Mouse (Mus musculus) MEL (cell line): ENCODE results near the gene Plcb4. TPM values are rescaled to one million over a fixed set of nuclear protein-coding genes. Genes with fewer than 3 reads are reported as not detected.

ENCODE experiments used
- DNase-seq: peaks from one replicate; pipeline ENCODE4 v3.0.0; 2011; ENCODE audit warnings: low read depth, low spot score
- H3K27ac ChIP-seq: 2 replicates; pipeline ENCODE4 v1.5.1; 2012; ENCODE audit warnings: low read depth, mild to moderate bottlenecking, control low read depth, low read length, moderate library complexity; ENCODE audit not compliant: control insufficient read depth
- H3K27me3 ChIP-seq, 2 experiments: fragments of 150-350 bp in 1 of 2; sonication (generic) in 1 of 2; 2 replicates each; pipeline ENCODE4 v1.6.1; 2012; ENCODE audit warnings: low read length in 2 of 2, mild to moderate bottlenecking in 2 of 2, improper control_type of control experiment in 1 of 2, moderate library complexity in 1 of 2; ENCODE audit not compliant: insufficient read depth in 2 of 2, control insufficient read depth in 1 of 2
- H3K36me3 ChIP-seq, 2 experiments: 2 replicates each; pipeline ENCODE4 v1.6.1; 2012 to 2014; ENCODE audit warnings: low read length in 2 of 2, improper control_type of control experiment in 1 of 2, inconsistent platforms in 1 of 2, mild to moderate bottlenecking in 1 of 2; ENCODE audit not compliant: insufficient read depth in 2 of 2, control insufficient read depth in 1 of 2
- H3K4me1 ChIP-seq, 2 experiments: fragments of 150-350 bp in 1 of 2; sonication (generic) in 1 of 2; 2 replicates each; pipeline ENCODE4 v1.6.1; 2012; ENCODE audit warnings: low read length in 2 of 2, improper control_type of control experiment in 1 of 2, mild to moderate bottlenecking in 1 of 2; ENCODE audit not compliant: insufficient read depth in 2 of 2, control insufficient read depth in 1 of 2
- H3K4me3 ChIP-seq, 2 experiments: fragments of 150-350 bp in 1 of 2; sonication (generic) in 1 of 2; 2 replicates each; pipeline ENCODE4 v1.5.1; 2012; ENCODE audit warnings: low read depth in 2 of 2, low read length in 2 of 2, mild to moderate bottlenecking in 2 of 2, moderate library complexity in 2 of 2, control low read depth in 1 of 2, improper control_type of control experiment in 1 of 2; ENCODE audit not compliant: control insufficient read depth in 1 of 2, insufficient read depth in 1 of 2
- H3K79me2 ChIP-seq: 2 replicates; pipeline ENCODE4 v1.6.1; 2012; ENCODE audit warnings: mild to moderate bottlenecking, low read length, moderate library complexity; ENCODE audit not compliant: control insufficient read depth, poor library complexity, insufficient read depth
- H3K9ac ChIP-seq: 2 replicates; pipeline ENCODE4 v1.6.1; 2012; ENCODE audit warnings: low read depth, mild to moderate bottlenecking, control low read depth, low read length, moderate library complexity; ENCODE audit not compliant: control insufficient read depth, poor library complexity, severe bottlenecking
- H3K9me3 ChIP-seq: fragments of 150-350 bp; sonication (generic); replicated peaks from 2 replicates; pipeline ENCODE4 v1.6.1; 2012; ENCODE audit warnings: mild to moderate bottlenecking, low read length, improper control_type of control experiment, moderate library complexity; ENCODE audit not compliant: insufficient read depth
- BHLHE40 ChIP-seq: IDR thresholded peaks from 2 replicates; pipeline ENCODE4 v1.6.1; 2012; ENCODE audit warnings: low read depth, mild to moderate bottlenecking, inconsistent platforms, low read length, improper control_type of control experiment, borderline replicate concordance
- CHD1 ChIP-seq: IDR thresholded peaks from 2 replicates; pipeline ENCODE4 v1.6.1; 2012; ENCODE audit warnings: low read depth, mild to moderate bottlenecking, inconsistent platforms, low read length, improper control_type of control experiment
- E2F4 ChIP-seq: IDR thresholded peaks from 2 replicates; pipeline ENCODE4 v1.6.1; 2011; ENCODE audit warnings: low read depth, low read length, improper control_type of control experiment, borderline replicate concordance
- ELF1 ChIP-seq: IDR thresholded peaks from 2 replicates; pipeline ENCODE4 v1.6.1; 2014; ENCODE audit warnings: low read depth, mild to moderate bottlenecking, inconsistent platforms, low read length, improper control_type of control experiment, moderate library complexity
- EP300 ChIP-seq, 2 experiments: IDR thresholded peaks; 2 replicates each; pipeline ENCODE4 v1.6.1; 2011; ENCODE audit warnings: improper control_type of control experiment in 2 of 2, low read length in 2 of 2, low read depth in 1 of 2, mild to moderate bottlenecking in 1 of 2
- HCFC1 ChIP-seq: IDR thresholded peaks from 2 replicates; pipeline ENCODE4 v1.6.1; 2012; ENCODE audit warnings: low read depth, mild to moderate bottlenecking, inconsistent platforms, low read length, improper control_type of control experiment, moderate library complexity
- KAT2A ChIP-seq: conservative IDR thresholded peaks from 2 replicates; pipeline ENCODE4 v1.6.1; 2012; ENCODE audit warnings: low read depth, low read length, improper control_type of control experiment, inconsistent platforms
- MAZ ChIP-seq: IDR thresholded peaks from 2 replicates; pipeline ENCODE4 v1.6.1; 2012; ENCODE audit warnings: low read depth, mild to moderate bottlenecking, inconsistent platforms, low read length, improper control_type of control experiment
- MYB ChIP-seq: IDR thresholded peaks from 2 replicates; pipeline ENCODE4 v1.6.1; 2011; ENCODE audit warnings: mild to moderate bottlenecking, low read depth, low read length, improper control_type of control experiment
- NELFE ChIP-seq: IDR thresholded peaks from 2 replicates; pipeline ENCODE4 v1.6.1; 2011; ENCODE audit warnings: low read depth, low read length, improper control_type of control experiment
- POLR2A ChIP-seq, 2 experiments: IDR thresholded peaks; 2 replicates each; pipeline ENCODE4 v1.6.1; 2011 to 2012; ENCODE audit warnings: low read length in 2 of 2, mild to moderate bottlenecking in 2 of 2, control low read depth in 1 of 2, improper control_type of control experiment in 1 of 2, low read depth in 1 of 2, moderate library complexity in 1 of 2; ENCODE audit not compliant: control insufficient read depth in 1 of 2, insufficient read depth in 1 of 2, poor library complexity in 1 of 2
- POLR2AphosphoS5 ChIP-seq: IDR thresholded peaks from 2 replicates; pipeline ENCODE4 v1.6.1; 2012; ENCODE audit warnings: low read depth, borderline replicate concordance, mild to moderate bottlenecking, inconsistent platforms, low read length, moderate library complexity, mixed read lengths
- RCOR1 ChIP-seq: IDR thresholded peaks from 2 replicates; pipeline ENCODE4 v1.6.1; 2012; ENCODE audit warnings: low read depth, mild to moderate bottlenecking, inconsistent platforms, low read length, improper control_type of control experiment
- SMC3 ChIP-seq: IDR thresholded peaks from 2 replicates; pipeline ENCODE4 v1.6.1; 2011; ENCODE audit warnings: low read depth, low read length, improper control_type of control experiment
- TAL1 ChIP-seq: IDR thresholded peaks from 2 replicates; pipeline ENCODE4 v1.6.1; 2012; ENCODE audit warnings: mild to moderate bottlenecking, inconsistent platforms, low read length, moderate library complexity, mixed read lengths
- TBP ChIP-seq: IDR thresholded peaks from 2 replicates; pipeline ENCODE4 v1.8.0; 2011; ENCODE audit warnings: low read depth, low read length, improper control_type of control experiment
- TCF12 ChIP-seq: IDR thresholded peaks from 2 replicates; pipeline ENCODE4 v1.6.1; 2014; ENCODE audit warnings: low read depth, mild to moderate bottlenecking, inconsistent platforms, low read length, improper control_type of control experiment, moderate library complexity
- UBTF ChIP-seq: IDR thresholded peaks from 2 replicates; pipeline ENCODE4 v1.6.1; 2012; ENCODE audit warnings: low read depth, mild to moderate bottlenecking, inconsistent platforms, low read length, improper control_type of control experiment, moderate library complexity, borderline replicate concordance; ENCODE audit not compliant: insufficient read depth
- USF1 ChIP-seq: IDR thresholded peaks from 2 replicates; pipeline ENCODE4 v1.6.1; 2014; ENCODE audit warnings: low read depth, mild to moderate bottlenecking, inconsistent platforms, low read length, improper control_type of control experiment, moderate library complexity
- ZC3H11A ChIP-seq: IDR thresholded peaks from 2 replicates; pipeline ENCODE4 v1.6.1; 2012; ENCODE audit warnings: low read depth, mild to moderate bottlenecking, inconsistent platforms, low read length, improper control_type of control experiment
- ZMIZ1 ChIP-seq: IDR thresholded peaks from 2 replicates; pipeline ENCODE4 v1.6.1; 2012; ENCODE audit warnings: low read depth, mild to moderate bottlenecking, inconsistent platforms, low read length, improper control_type of control experiment, moderate library complexity
- polyA plus RNA-seq, 2 experiments: library from polyadenylated mRNA; stranded (reverse) in 1 of 2; unstranded in 1 of 2; fragments of >175 nt in 1 of 2; fragments of >200 nt in 1 of 2; gene quantifications; 2 replicates each; pipeline versions ENCODE4 v1.2.1 to v1.2.4; 2012; ENCODE audit warnings: low replicate concordance in 2 of 2, low read depth in 1 of 2; ENCODE audit not compliant: insufficient read length in 2 of 2, insufficient read depth in 1 of 2, missing spikeins in 1 of 2
- total RNA-seq: library from RNA; depleted of rRNA; stranded (reverse); fragments of 300-350 nt; gene quantifications from 2 replicates; pipeline ENCODE4 v1.2.3, GENCODE M21; 2012

Gene Plcb4
- total and polyA plus RNA-seq, 3 experiments = not detected

- Histone ChIP-seq H3K4me3 (no peak overlapping the region), H3K27me3 (no peaks in the 10 kb centered on the region), H3K9ac (no peak overlapping the region), H3K36me3 (no peaks in the 10 kb centered on the region)
- no peak for DNase-seq
- no peak for TF ChIP-seq UBTF
- TF ChIP-seq, all 39 proteins: peak for 0
- no peak overlapping the region for H3K27ac ChIP-seq
- H3K4me1 ChIP-seq = no peaks in the 10 kb centered on the region
- H3K79me2 ChIP-seq = no peaks in the 10 kb centered on the region
- no peaks in the 10 kb centered on the region for H3K9me3 ChIP-seq
These were observed 18.8 kb downstream of the Plcb4 start for GRCm38 (mm10) chr2:135677601-135678000.

- TF ChIP-seq ZMIZ1 = no peak
- TF ChIP-seq BHLHE40 = no peak
- no peak for TF ChIP-seq MAZ
- no peaks in the 10 kb centered on the region for H3K36me3 ChIP-seq
- no peak for DNase-seq
- no peaks in the 10 kb centered on the region for H3K27me3 ChIP-seq
- no peaks in the 10 kb centered on the region for H3K9me3 ChIP-seq
- H3K79me2 ChIP-seq = no peaks in the 10 kb centered on the region
- no peaks in the 10 kb centered on the region for H3K4me1 ChIP-seq
- H3K4me3 ChIP-seq = no peak overlapping the region
- no peak overlapping the region for H3K27ac ChIP-seq
- no peak overlapping the region for H3K9ac ChIP-seq
These were observed 21.2 kb downstream of the Plcb4 start for GRCm38 (mm10) chr2:135680001-135680400.

GRCm38 (mm10) chr2:135680406-135681134, 21.8 kb downstream of the Plcb4 start:
- Histone ChIP-seq H3K27ac (no peak overlapping the region), H3K27me3 (no peaks in the 10 kb centered on the region), H3K4me3 (no peak overlapping the region), H3K79me2 (no peaks in the 10 kb centered on the region), H3K36me3 (no peaks in the 10 kb centered on the region), H3K9ac (no peak overlapping the region), H3K4me1 (no peaks in the 10 kb centered on the region), H3K9me3 (no peaks in the 10 kb centered on the region)
- TF ChIP-seq UBTF (no peak), RCOR1 (no peak), TAL1 (no peak), MAZ (no peak), TBP (no peak), EP300 (IDR thresholded peaks at IDR 0.05; ENCODE audit: low read depth in 1 of 2, low read length in 2 of 2) (no peak), ZMIZ1 (no peak), POLR2A (IDR thresholded peaks at IDR 0.05; ENCODE audit: control insufficient read depth in 1 of 2, insufficient read depth in 1 of 2, low read depth in 1 of 2, low read length in 2 of 2, poor library complexity in 1 of 2) (no peak), HCFC1 (no peak), MYB (no peak), ELF1 (no peak), KAT2A (no peak), POLR2AphosphoS5 (no peak), NELFE (no peak), CHD1 (no peak), E2F4 (no peak), TCF12 (no peak), ZC3H11A (no peak), SMC3 (no peak), USF1 (no peak)
- no peak for DNase-seq
